Mouse (Mus musculus) brain, embryonic 14.5 days (tissue): ENCODE data around the gene Rgs12.

Source experiments
- CTCF ChIP-seq: fragments of 200-500 bp; IDR thresholded peaks from 2 replicates; pipeline ENCODE4 v1.5.1; 2012; ENCODE audit warnings: inconsistent platforms, mild to moderate bottlenecking, moderate library complexity, borderline replicate concordance; ENCODE audit not compliant: insufficient read depth, insufficient read length; ENCODE audit errors: extremely low read depth
- POLR2A ChIP-seq: fragments of 200-500 bp; IDR thresholded peaks from 2 replicates; pipeline ENCODE4 v1.6.1; 2012; ENCODE audit warnings: mild to moderate bottlenecking, inconsistent platforms, borderline replicate concordance; ENCODE audit not compliant: poor library complexity, insufficient read depth, insufficient read length, severe bottlenecking; ENCODE audit errors: extremely low read depth

GRCm38 (mm10) chr5:35037438-35037837, 88.2 kb downstream of the Rgs12 start:
- TF ChIP-seq CTCF, result no peak
- no peak for TF ChIP-seq POLR2A
